Mouse (Mus musculus): ENCODE results near the gene Ppp4r4. TPM values are rescaled to one million over a fixed set of nuclear protein-coding genes. Genes with fewer than 3 reads are reported as not detected.

The Ppp4r4 gene
- total and polyA plus RNA-seq, 2 experiments: 1.3 to 6.5 TPM

GRCm38 (mm10) chr12:103601839-103602238, 69.8 kb downstream of the Ppp4r4 start:
- Histone ChIP-seq H3K4me3 (ENCODE audit: insufficient read depth, low read depth, low read length) (no peak overlapping the region), H3K79me2 (ENCODE audit: control insufficient read depth, insufficient read depth, low read length) (no peaks in the 10 kb centered on the region)
- no peak for DNase-seq (ENCODE audit: extremely low read depth, low read depth, low spot score)

GRCm38 (mm10) chr12:103615141-103615540, 83.1 kb downstream of the Ppp4r4 start:
- peak overlapping the region; percentile 83 for H3K27ac ChIP-seq (replicated peaks; ENCODE audit: insufficient read depth, low read depth, low read length)
- no peaks in the 10 kb centered on the region for H3K27me3 ChIP-seq (ENCODE audit: control insufficient read depth, insufficient read depth, low read length)
- H3K36me3 ChIP-seq (ENCODE audit: control insufficient read depth, insufficient read depth, low read length): peaks cover 54% of the 10 kb centered on the region
- no peak overlapping the region for H3K4me3 ChIP-seq (ENCODE audit: insufficient read depth, low read depth, low read length)
- H3K4me1 ChIP-seq (ENCODE audit: control insufficient read depth, insufficient read depth, low read length): peaks cover 15% of the 10 kb centered on the region
- no peak overlapping the region for H3K9ac ChIP-seq (ENCODE audit: low read depth, low read length)
- 35% methylated on average over 1 of the region's 1 CpGs for WGBS
- peak; percentile 59 for DNase-seq (ENCODE audit: extremely low read depth, low read depth, low spot score)
- H3K79me2 ChIP-seq (ENCODE audit: control insufficient read depth, insufficient read depth, low read length): no peaks in the 10 kb centered on the region
- TF ChIP-seq CTCF (IDR thresholded peaks at IDR 0.05; ENCODE audit: low read depth, low read length) (no peak), POLR2A (IDR thresholded peaks at IDR 0.05; ENCODE audit: extremely low read depth, insufficient read depth, low read length) (no peak)

More at GRCm38 (mm10) chr12:103601839-103602238, 69.8 kb downstream of the Ppp4r4 start:
- peaks cover 17% of the 10 kb centered on the region for H3K36me3 ChIP-seq (ENCODE audit: control insufficient read depth, insufficient read depth, low read length)
- H3K27ac ChIP-seq (replicated peaks; ENCODE audit: insufficient read depth, low read depth, low read length): no peak overlapping the region
- TF ChIP-seq POLR2A (IDR thresholded peaks at IDR 0.05; ENCODE audit: extremely low read depth, insufficient read depth, low read length) (no peak), CTCF (IDR thresholded peaks at IDR 0.05; ENCODE audit: low read depth, low read length) (no peak)
- no peaks in the 10 kb centered on the region for H3K27me3 ChIP-seq (ENCODE audit: control insufficient read depth, insufficient read depth, low read length)
- H3K9ac ChIP-seq (ENCODE audit: low read depth, low read length): no peak overlapping the region
- H3K4me1 ChIP-seq (ENCODE audit: control insufficient read depth, insufficient read depth, low read length): peaks cover 7% of the 10 kb centered on the region; the same call in 1 of the 2 replicates
- 87% methylated on average over 3 of the region's 3 CpGs for WGBS

DNA sequence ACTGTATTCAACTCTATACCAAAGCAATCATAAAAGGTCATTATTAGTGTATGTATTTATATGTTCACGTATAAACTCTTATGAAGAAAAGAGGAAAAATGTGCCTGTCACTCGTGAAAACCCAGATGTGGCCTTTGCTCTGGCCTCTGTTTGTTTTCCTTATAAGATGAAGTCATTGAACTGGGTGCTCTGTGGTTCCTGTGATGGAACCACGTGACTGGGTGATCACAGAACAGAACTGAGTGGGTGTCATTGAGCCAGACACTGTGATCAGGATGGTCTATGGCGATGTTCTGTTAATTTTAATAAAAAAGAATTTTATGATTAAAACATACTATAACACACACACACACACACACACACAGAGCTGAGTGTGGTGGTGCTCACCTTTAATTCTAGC, 83.7 kb downstream of the Ppp4r4 start:
- H3K9ac ChIP-seq (ENCODE audit: low read depth, low read length): no peak overlapping the region
- peak; percentile 86 for DNase-seq (ENCODE audit: extremely low read depth, low read depth, low spot score)
- 15% methylated on average over 4 of the region's 4 CpGs for WGBS
- H3K27ac ChIP-seq (replicated peaks; ENCODE audit: insufficient read depth, low read depth, low read length): peak overlapping the region; percentile 25; the same call in 1 of the 2 replicates
- H3K4me3 ChIP-seq (ENCODE audit: insufficient read depth, low read depth, low read length): no peak overlapping the region
- H3K79me2 ChIP-seq (ENCODE audit: control insufficient read depth, insufficient read depth, low read length): no peaks in the 10 kb centered on the region
- peaks cover 48% of the 10 kb centered on the region for H3K36me3 ChIP-seq (ENCODE audit: control insufficient read depth, insufficient read depth, low read length)
- H3K4me1 ChIP-seq (ENCODE audit: control insufficient read depth, insufficient read depth, low read length): peaks cover 15% of the 10 kb centered on the region
- no peaks in the 10 kb centered on the region for H3K27me3 ChIP-seq (ENCODE audit: control insufficient read depth, insufficient read depth, low read length)
- no peak for TF ChIP-seq CTCF (IDR thresholded peaks at IDR 0.05; ENCODE audit: low read depth, low read length)
- no peak for TF ChIP-seq POLR2A (IDR thresholded peaks at IDR 0.05; ENCODE audit: extremely low read depth, insufficient read depth, low read length)

DNA sequence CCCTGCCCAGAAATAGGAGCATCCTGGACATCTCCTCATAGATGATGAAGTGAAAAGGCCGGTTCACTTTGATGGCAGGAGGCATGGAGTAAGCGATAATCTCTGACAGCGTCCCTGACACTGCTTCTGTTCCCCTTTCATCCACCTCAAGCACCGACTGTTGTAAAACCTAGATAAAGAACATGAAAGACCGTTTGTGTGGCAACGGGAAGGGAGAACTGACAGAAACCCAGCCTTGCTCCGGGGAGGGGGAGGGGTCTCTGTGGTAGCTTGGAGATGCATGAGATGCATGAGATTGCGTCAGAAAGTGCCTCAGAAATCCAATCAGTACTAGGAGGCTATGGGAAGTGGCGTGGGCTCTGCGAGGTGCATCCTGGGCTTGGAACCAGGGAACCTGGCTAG, 84.8 kb downstream of the Ppp4r4 start:
- Histone ChIP-seq H3K4me3 (ENCODE audit: insufficient read depth, low read depth, low read length) (no peak overlapping the region), H3K4me1 (ENCODE audit: control insufficient read depth, insufficient read depth, low read length) (peaks cover 15% of the 10 kb centered on the region)
- 46% methylated on average over 10 of the region's 10 CpGs for WGBS

GRCm38 (mm10) chr12:103631203-103631612, 99.1 kb downstream of the Ppp4r4 start, which contains the start of gene Serpina10:
Gene Serpina10 (minus strand): TSS chr12:103631444.
- Histone ChIP-seq H3K36me3 (ENCODE audit: control insufficient read depth, insufficient read depth, low read length) (peaks cover 21% of the 10 kb centered on the region), H3K27ac (replicated peaks; ENCODE audit: insufficient read depth, low read depth, low read length) (peak within 1 kb of the TSS; percentile 96), H3K4me3 (ENCODE audit: insufficient read depth, low read depth, low read length) (peak within 1 kb of the TSS; percentile 70), H3K9ac (ENCODE audit: low read depth, low read length) (peak within 1 kb of the TSS; percentile 90), H3K27me3 (ENCODE audit: control insufficient read depth, insufficient read depth, low read length) (no peaks in the 10 kb centered on the region), H3K79me2 (ENCODE audit: control insufficient read depth, insufficient read depth, low read length) (peaks cover 39% of the 10 kb centered on the region), H3K4me1 (ENCODE audit: control insufficient read depth, insufficient read depth, low read length) (peaks cover 54% of the 10 kb centered on the region)
- DNase-seq (ENCODE audit: extremely low read depth, low read depth, low spot score): peak; percentile 96
- TF ChIP-seq POLR2A (IDR thresholded peaks at IDR 0.05; ENCODE audit: extremely low read depth, insufficient read depth, low read length) (peak; percentile 72; the same call in 1 of the 2 replicates), CTCF (IDR thresholded peaks at IDR 0.05; ENCODE audit: low read depth, low read length) (no peak)
- WGBS: 16% methylated on average over 3 of the region's 3 CpGs

More for the DNA sequence above, 84.8 kb downstream of the Ppp4r4 start:
- TF ChIP-seq CTCF (IDR thresholded peaks at IDR 0.05; ENCODE audit: low read depth, low read length) (no peak), POLR2A (IDR thresholded peaks at IDR 0.05; ENCODE audit: extremely low read depth, insufficient read depth, low read length) (no peak)
- Histone ChIP-seq H3K36me3 (ENCODE audit: control insufficient read depth, insufficient read depth, low read length) (peaks cover 39% of the 10 kb centered on the region), H3K27me3 (ENCODE audit: control insufficient read depth, insufficient read depth, low read length) (no peaks in the 10 kb centered on the region), H3K79me2 (ENCODE audit: control insufficient read depth, insufficient read depth, low read length) (no peaks in the 10 kb centered on the region), H3K27ac (replicated peaks; ENCODE audit: insufficient read depth, low read depth, low read length) (no peak overlapping the region), H3K9ac (ENCODE audit: low read depth, low read length) (no peak overlapping the region)
- no peak for DNase-seq (ENCODE audit: extremely low read depth, low read depth, low spot score)

DNA sequence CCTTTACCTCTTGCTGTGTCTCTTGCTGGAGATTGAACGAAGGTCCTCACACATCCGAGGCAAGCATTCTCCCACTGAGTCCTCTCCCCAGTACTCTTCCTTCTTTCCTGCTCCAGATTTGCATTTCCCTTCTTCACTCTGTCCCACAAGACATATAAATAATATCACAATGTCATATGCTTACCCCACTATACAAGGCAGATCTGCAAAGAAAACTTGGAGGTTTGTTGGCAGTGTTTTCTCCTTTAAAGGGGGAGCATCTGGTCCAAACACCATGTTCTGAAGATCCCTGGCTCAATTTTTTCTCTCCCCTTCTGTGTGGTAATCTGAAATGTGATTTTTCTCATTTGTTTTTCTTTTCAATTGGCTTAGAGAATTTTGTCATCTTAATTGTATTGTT, 102.3 kb downstream of the Ppp4r4 start:
- Histone ChIP-seq H3K4me1 (ENCODE audit: control insufficient read depth, insufficient read depth, low read length) (peaks cover 28% of the 10 kb centered on the region), H3K27ac (replicated peaks; ENCODE audit: insufficient read depth, low read depth, low read length) (peak overlapping the region; percentile 55; the same call in 1 of the 2 replicates), H3K9ac (ENCODE audit: low read depth, low read length) (no peak overlapping the region), H3K79me2 (ENCODE audit: control insufficient read depth, insufficient read depth, low read length) (peaks cover 16% of the 10 kb centered on the region; the same call in 1 of the 2 replicates), H3K36me3 (ENCODE audit: control insufficient read depth, insufficient read depth, low read length) (no peaks in the 10 kb centered on the region), H3K4me3 (ENCODE audit: insufficient read depth, low read depth, low read length) (no peak overlapping the region), H3K27me3 (ENCODE audit: control insufficient read depth, insufficient read depth, low read length) (no peaks in the 10 kb centered on the region)
- TF ChIP-seq POLR2A (IDR thresholded peaks at IDR 0.05; ENCODE audit: extremely low read depth, insufficient read depth, low read length) (no peak), CTCF (IDR thresholded peaks at IDR 0.05; ENCODE audit: low read depth, low read length) (no peak)
- no peak for DNase-seq (ENCODE audit: extremely low read depth, low read depth, low spot score)
- 92% methylated on average over 2 of the region's 2 CpGs for WGBS

Measured in liver, adult 2 months (tissue).